Mouse (Mus musculus) limb, embryonic 14.5 days (tissue): ENCODE results near the gene Rxfp4. TPM values are rescaled to one million over a fixed set of nuclear protein-coding genes. Genes with fewer than 3 reads are reported as not detected.

Experiments used
- ATAC-seq: fragments of 200-750 bp; cut with Nextera tagmentation; 2 replicates; pipeline ENCODE4 v1.8.0; 2017; ENCODE audit warnings: low read depth, moderate number of reproducible peaks, moderate TSS enrichment; ENCODE audit not compliant: low FRiP score
- DNase-seq: peaks from one replicate; pipeline ENCODE4 v3.0.0-alpha.2; 2015; ENCODE audit warnings: low spot score
- H3K27ac ChIP-seq: fragments of 300-500 bp; sonication (generic); replicated peaks from 2 replicates; pipeline ENCODE4 v1.5.1; 2014; ENCODE audit warnings: low read depth, mild to moderate bottlenecking, low read length, moderate library complexity, mixed read lengths
- H3K27me3 ChIP-seq: fragments of 300-500 bp; sonication (generic); 2 replicates; pipeline ENCODE4 v1.6.1; 2014; ENCODE audit warnings: low read length, mixed read lengths; ENCODE audit not compliant: control insufficient read depth, insufficient read depth
- H3K36me3 ChIP-seq: fragments of 300-500 bp; sonication (generic); 2 replicates; pipeline ENCODE4 v1.6.1; 2014; ENCODE audit warnings: mild to moderate bottlenecking, low read length, moderate library complexity, mixed read lengths; ENCODE audit not compliant: control insufficient read depth, insufficient read depth
- H3K4me1 ChIP-seq: fragments of 300-500 bp; sonication (generic); 2 replicates; pipeline ENCODE4 v1.6.1; 2014; ENCODE audit warnings: antibody characterized with exemption, low read length, mixed read lengths; ENCODE audit not compliant: control insufficient read depth, insufficient read depth
- H3K4me2 ChIP-seq: fragments of 300-500 bp; sonication (generic); replicated peaks from 2 replicates; pipeline ENCODE4 v1.6.1; 2014; ENCODE audit warnings: low read depth, mild to moderate bottlenecking, low read length, moderate library complexity; ENCODE audit not compliant: severe bottlenecking
- H3K4me3 ChIP-seq: fragments of 300-500 bp; sonication (generic); replicated peaks from 2 replicates; pipeline ENCODE4 v1.5.1; 2014; ENCODE audit warnings: low read length
- H3K9ac ChIP-seq: fragments of 300-500 bp; sonication (generic); 2 replicates; pipeline ENCODE4 v1.6.1; 2014; ENCODE audit warnings: mild to moderate bottlenecking, low read depth, low read length, moderate library complexity; ENCODE audit not compliant: severe bottlenecking
- H3K9me3 ChIP-seq: fragments of 300-500 bp; sonication (generic); 2 replicates; pipeline ENCODE4 v1.6.1; 2016; ENCODE audit warnings: low read length; ENCODE audit not compliant: control insufficient read depth
- POLR2A ChIP-seq: fragments of 200-500 bp; IDR thresholded peaks from 2 replicates; pipeline ENCODE4 v1.8.0; 2012; ENCODE audit warnings: inconsistent platforms, mild to moderate bottlenecking, moderate library complexity, borderline replicate concordance; ENCODE audit not compliant: insufficient read depth, insufficient read length; ENCODE audit errors: extremely low read depth
- WGBS: fragments of 180-500 bp; shearing (Covaris S2); extraction: QIAGEN DNeasy Blood & Tissue Kit; methylation state at CpG from one replicate; pipeline ENCODE4 v1.1.7; 2014; 5-methylcytosine and 5-hydroxymethylcytosine counted together
- polyA plus RNA-seq, 2 experiments: library from polyadenylated mRNA; depleted of rRNA in 1 of 2; stranded (reverse) in 1 of 2; unstranded in 1 of 2; fragments of >200 nt; fragmentation: Nextera tagmentation in 1 of 2; extraction: Ambion mirVana in 1 of 2; gene quantifications; 2 replicates each; pipeline versions ENCODE4 v1.2.1 to v1.2.3; 2012 to 2014

The Rxfp4 gene
- polyA plus RNA-seq, 2 experiments, result 0.15 TPM; not detected in 1

GRCm38 (mm10) chr3:88640676-88641075 lies 12.3 kb downstream of the Rxfp4 start:
- peak; percentile 79 for DNase-seq
- H3K4me3 ChIP-seq, result no peak overlapping the region
- no peak overlapping the region for H3K4me2 ChIP-seq
- 83% methylated on average over 1 of the region's 1 CpGs for WGBS
- H3K9me3 ChIP-seq, result no peaks in the 10 kb centered on the region
- no peak for TF ChIP-seq POLR2A
- no peak overlapping the region for H3K9ac ChIP-seq
- H3K4me1 ChIP-seq, result no peaks in the 10 kb centered on the region
- H3K27ac ChIP-seq, result no peak overlapping the region
- peaks cover 97% of the 10 kb centered on the region for H3K36me3 ChIP-seq
- peak; percentile 1; the same call in 1 of the 2 replicates for ATAC-seq
- no peaks in the 10 kb centered on the region for H3K27me3 ChIP-seq

- Histone ChIP-seq H3K27me3 (no peaks in the 10 kb centered on the region), H3K4me3 (no peak overlapping the region), H3K9ac (no peak overlapping the region), H3K9me3 (no peaks in the 10 kb centered on the region), H3K4me1 (no peaks in the 10 kb centered on the region), H3K4me2 (no peak overlapping the region), H3K27ac (no peak overlapping the region), H3K36me3 (peaks cover 97% of the 10 kb centered on the region)
- WGBS, result 96% methylated on average over 12 of the region's 12 CpGs
- ATAC-seq, result no peak
- no peak for TF ChIP-seq POLR2A
- DNase-seq, result no peak
Measured at GRCm38 (mm10) chr3:88639239-88639638, 13.7 kb downstream of the Rxfp4 start.

GRCm38 (mm10) chr3:88637134-88637533 lies 15.8 kb downstream of the Rxfp4 start:
- H3K27me3 ChIP-seq, result no peaks in the 10 kb centered on the region
- DNase-seq (no peak), ATAC-seq (no peak)
- no peaks in the 10 kb centered on the region for H3K9me3 ChIP-seq
- H3K36me3 ChIP-seq, result peaks cover 97% of the 10 kb centered on the region
- no peak for TF ChIP-seq POLR2A
- 93% methylated on average over 5 of the region's 5 CpGs for WGBS
- no peak overlapping the region for H3K27ac ChIP-seq
- no peaks in the 10 kb centered on the region for H3K4me1 ChIP-seq
- no peak overlapping the region for H3K9ac ChIP-seq
- no peak overlapping the region for H3K4me3 ChIP-seq
- no peak overlapping the region for H3K4me2 ChIP-seq

GRCm38 (mm10) chr3:88636555-88636986 lies 16.4 kb downstream of the Rxfp4 start:
- no peak for ATAC-seq
- WGBS, result 92% methylated on average over 8 of the region's 8 CpGs
- no peak overlapping the region for H3K4me2 ChIP-seq
- no peaks in the 10 kb centered on the region for H3K4me1 ChIP-seq
- no peak for DNase-seq
- no peak for TF ChIP-seq POLR2A
- H3K4me3 ChIP-seq, result no peak overlapping the region
- no peaks in the 10 kb centered on the region for H3K27me3 ChIP-seq
- H3K9ac ChIP-seq, result no peak overlapping the region
- H3K36me3 ChIP-seq, result peaks cover 97% of the 10 kb centered on the region
- no peaks in the 10 kb centered on the region for H3K9me3 ChIP-seq
- H3K27ac ChIP-seq, result no peak overlapping the region

GRCm38 (mm10) chr3:88635506-88636275 lies 17.3 kb downstream of the Rxfp4 start:
- Histone ChIP-seq H3K4me3 (no peak overlapping the region), H3K9ac (no peak overlapping the region), H3K27ac (no peak overlapping the region), H3K9me3 (no peaks in the 10 kb centered on the region), H3K36me3 (peaks cover 97% of the 10 kb centered on the region), H3K27me3 (no peaks in the 10 kb centered on the region), H3K4me2 (no peak overlapping the region), H3K4me1 (no peaks in the 10 kb centered on the region)
- DNase-seq (no peak), ATAC-seq (no peak)
- TF ChIP-seq POLR2A, result no peak
- WGBS, result 88% methylated on average over 19 of the region's 19 CpGs
